Mouse (Mus musculus) erythroblast, embryonic 14.5 days (primary cell): ENCODE results near the gene Tmem243.

Experiments
- GATA1 ChIP-seq: IDR thresholded peaks from 2 replicates; pipeline ENCODE4 v1.6.1; 2012; ENCODE audit warnings: low read length, inconsistent platforms, mixed read lengths
- TAL1 ChIP-seq: IDR thresholded peaks from 3 replicates; pipeline ENCODE4 v1.6.1; 2012; ENCODE audit warnings: low read length, inconsistent platforms, mixed read lengths

DNA sequence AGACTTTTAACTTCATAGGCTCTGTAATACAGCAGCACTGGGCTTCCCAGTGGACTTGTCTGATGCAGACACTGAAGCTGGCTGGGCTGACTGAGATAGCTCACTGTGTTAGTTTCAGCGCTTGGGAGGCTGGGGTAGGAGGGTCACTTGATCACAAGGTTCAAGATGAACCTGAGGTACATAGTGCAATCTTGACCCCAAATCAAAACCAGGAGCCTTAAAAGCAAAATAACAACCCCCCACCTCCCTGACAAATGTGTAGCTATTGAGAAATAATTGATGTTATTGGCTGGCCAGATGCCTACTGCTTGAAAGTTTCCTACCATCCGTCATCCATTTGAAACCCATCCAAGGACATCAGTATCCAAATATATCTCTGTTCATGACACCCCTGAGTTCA, 2.2 kb downstream of the Tmem243 start:
- TF ChIP-seq TAL1, result no peak
- no peak for TF ChIP-seq GATA1
